Mouse (Mus musculus) gonadal fat pad, adult 2 months (tissue): ENCODE measurements around the gene Adig. TPM values are rescaled to one million over a fixed set of nuclear protein-coding genes. Genes with fewer than 3 reads are reported as not detected.

Source experiments
- DNase-seq: peaks from one replicate; pipeline ENCODE4 v3.0.0-alpha.2; 2012; ENCODE audit warnings: low read depth
- polyA plus RNA-seq: library from polyadenylated mRNA; depleted of rRNA; stranded (reverse); fragments of >200 nt; gene quantifications from 2 replicates; pipeline ENCODE4 v1.2.3, GENCODE M21; 2012; rRNA removed

Gene Adig
- polyA plus RNA-seq, 1 experiment: 252 TPM

GRCm38 (mm10) chr2:158539433-158540305 is 37.3 kb downstream of the Adig start:
- no peak for DNase-seq

- DNase-seq: no peak
Observed at GRCm38 (mm10) chr2:158541286-158541685, 38.9 kb downstream of the Adig start.

- no peak for DNase-seq
Observed at GRCm38 (mm10) chr2:158545266-158545665, 42.9 kb downstream of the Adig start.

- no peak for DNase-seq
Observed at GRCm38 (mm10) chr2:158546751-158547150, 44.3 kb downstream of the Adig start.

GRCm38 (mm10) chr2:158550067-158550466 is 47.7 kb downstream of the Adig start:
- DNase-seq: no peak

GRCm38 (mm10) chr2:158554366-158554765 is 52.0 kb downstream of the Adig start:
- DNase-seq: no peak

- DNase-seq: no peak
Observed at GRCm38 (mm10) chr2:158555252-158555651, 52.8 kb downstream of the Adig start.

GRCm38 (mm10) chr2:158555812-158556211 is 53.4 kb downstream of the Adig start:
- DNase-seq: no peak

- no peak for DNase-seq
Observed at GRCm38 (mm10) chr2:158556225-158556624, 53.8 kb downstream of the Adig start.

- DNase-seq: no peak
Observed at GRCm38 (mm10) chr2:158556750-158557149, 54.3 kb downstream of the Adig start.

Other genes with a start within 250 kb of the Adig start
- 75.2 and 92.0 TPM in 2 replicates for gene Bpi, start 244.5 kb upstream of the Adig start, polyA plus RNA-seq
- 177 and 360 TPM in 2 replicates for gene Lbp, start 196.1 kb upstream of the Adig start, polyA plus RNA-seq
- 12.0 and 19.4 TPM in 2 replicates for gene Snhg11, start 127.0 kb upstream of the Adig start, polyA plus RNA-seq
- gene Ralgapb, start 92.8 kb upstream of the Adig start, polyA plus RNA-seq: 30.9 and 31.8 TPM in 2 replicates
- 4.7 and 5.4 TPM in 2 replicates for gene Arhgap40, start 10.2 kb downstream of the Adig start, polyA plus RNA-seq
- not detected in 2 replicates for gene Slc32a1, start 108.2 kb downstream of the Adig start, polyA plus RNA-seq
- gene Actr5, start 122.3 kb downstream of the Adig start, polyA plus RNA-seq: 5.5 and 6.3 TPM in 2 replicates
- gene Ppp1r16b, start 162.8 kb downstream of the Adig start, polyA plus RNA-seq: 2.7 and 3.1 TPM in 2 replicates